Mouse (Mus musculus) kidney, embryonic 16.5 days (tissue): ENCODE measurements around the gene Arhgef33. TPM values are rescaled to one million over a fixed set of nuclear protein-coding genes. Genes with fewer than 3 reads are reported as not detected.

ENCODE experiments used
- ATAC-seq: fragments of 200-750 bp; cut with Nextera tagmentation; 2 replicates; pipeline ENCODE4 v1.8.0; 2017; ENCODE audit warnings: moderate TSS enrichment; ENCODE audit not compliant: low FRiP score, low TSS enrichment
- H3K27ac ChIP-seq: fragments of 300-500 bp; sonication (generic); 2 replicates; pipeline ENCODE4 v1.5.1; 2014; ENCODE audit warnings: low read length
- H3K27me3 ChIP-seq: fragments of 300-500 bp; sonication (generic); 2 replicates; pipeline ENCODE4 v1.6.1; 2014; ENCODE audit warnings: low read length, control low read depth, mixed read lengths; ENCODE audit not compliant: insufficient read depth
- H3K36me3 ChIP-seq: fragments of 300-500 bp; sonication (generic); 2 replicates; pipeline ENCODE4 v1.6.1; 2014; ENCODE audit warnings: low read length, control low read depth, mixed read lengths; ENCODE audit not compliant: insufficient read depth
- H3K4me1 ChIP-seq: fragments of 300-500 bp; sonication (generic); 2 replicates; pipeline ENCODE4 v1.6.1; 2014; ENCODE audit warnings: low read length, control low read depth, mixed read lengths; ENCODE audit not compliant: insufficient read depth
- H3K4me2 ChIP-seq: fragments of 300-500 bp; sonication (generic); replicated peaks from 2 replicates; pipeline ENCODE4 v1.6.1; 2014; ENCODE audit warnings: low read depth, low read length
- H3K4me3 ChIP-seq: fragments of 300-500 bp; sonication (generic); 2 replicates; pipeline ENCODE4 v1.5.1; 2014; ENCODE audit warnings: mild to moderate bottlenecking, low read length
- H3K9ac ChIP-seq: fragments of 300-500 bp; sonication (generic); replicated peaks from 2 replicates; pipeline ENCODE4 v1.6.1; 2014; ENCODE audit warnings: low read length
- H3K9me3 ChIP-seq: fragments of 300-500 bp; sonication (generic); 2 replicates; pipeline ENCODE4 v1.6.1; 2016; ENCODE audit warnings: low read length, control low read depth
- WGBS: fragments of 180-500 bp; shearing (Covaris S2); extraction: QIAGEN DNeasy Blood & Tissue Kit; methylation state at CpG from one replicate; pipeline ENCODE4 v1.1.7; 2014; 5-methylcytosine and 5-hydroxymethylcytosine counted together
- polyA plus RNA-seq: library from polyadenylated mRNA; unstranded; fragments of >200 nt; fragmentation: Nextera tagmentation; extraction: Ambion mirVana; gene quantifications from 2 replicates; pipeline ENCODE4 v1.2.1, GENCODE M21; 2015

The Arhgef33 gene
- polyA plus RNA-seq, 1 experiment from 2014 or later, result 0.55 TPM

GRCm38 (mm10) chr17:80325456-80325855 lies 18.2 kb downstream of the Arhgef33 start:
- Histone ChIP-seq H3K36me3 (no peaks in the 10 kb centered on the region), H3K9me3 (no peaks in the 10 kb centered on the region), H3K4me3 (no peak overlapping the region), H3K9ac (no peak overlapping the region), H3K4me1 (no peaks in the 10 kb centered on the region), H3K4me2 (no peak overlapping the region), H3K27ac (no peak overlapping the region), H3K27me3 (no peaks in the 10 kb centered on the region)
- ATAC-seq, result no peak
- WGBS, result 85% methylated on average over 5 of the region's 5 CpGs

- no peak for ATAC-seq
- Histone ChIP-seq H3K36me3 (no peaks in the 10 kb centered on the region), H3K9ac (no peak overlapping the region), H3K27ac (no peak overlapping the region), H3K9me3 (no peaks in the 10 kb centered on the region), H3K4me1 (no peaks in the 10 kb centered on the region), H3K27me3 (no peaks in the 10 kb centered on the region), H3K4me3 (no peak overlapping the region), H3K4me2 (no peak overlapping the region)
- 80% methylated on average over 3 of the region's 3 CpGs for WGBS
These were observed 19.2 kb downstream of the Arhgef33 start for GRCm38 (mm10) chr17:80326431-80326830.

- Histone ChIP-seq H3K4me2 (no peak overlapping the region), H3K36me3 (no peaks in the 10 kb centered on the region), H3K4me1 (no peaks in the 10 kb centered on the region), H3K9me3 (no peaks in the 10 kb centered on the region), H3K27me3 (no peaks in the 10 kb centered on the region), H3K27ac (no peak overlapping the region), H3K4me3 (no peak overlapping the region), H3K9ac (no peak overlapping the region)
- no peak for ATAC-seq
- WGBS, result 81% methylated on average over 2 of the region's 2 CpGs
These were observed 25.2 kb downstream of the Arhgef33 start for GRCm38 (mm10) chr17:80332386-80332785.

GRCm38 (mm10) chr17:80345277-80345676 lies 38.1 kb downstream of the Arhgef33 start:
- Histone ChIP-seq H3K9me3 (no peaks in the 10 kb centered on the region), H3K4me1 (peaks cover 5% of the 10 kb centered on the region; the same call in 1 of the 2 replicates), H3K9ac (no peak overlapping the region), H3K27ac (no peak overlapping the region), H3K27me3 (no peaks in the 10 kb centered on the region), H3K4me3 (no peak overlapping the region), H3K36me3 (no peaks in the 10 kb centered on the region), H3K4me2 (no peak overlapping the region)
- WGBS, result 77% methylated on average over 4 of the region's 4 CpGs
- no peak for ATAC-seq

GRCm38 (mm10) chr17:80346591-80347125 lies 39.5 kb downstream of the Arhgef33 start:
- no peak overlapping the region for H3K27ac ChIP-seq
- H3K4me2 ChIP-seq, result no peak overlapping the region
- H3K4me3 ChIP-seq, result no peak overlapping the region
- ATAC-seq, result no peak
- H3K36me3 ChIP-seq, result no peaks in the 10 kb centered on the region
- H3K9me3 ChIP-seq, result no peaks in the 10 kb centered on the region
- H3K4me1 ChIP-seq, result peaks cover 5% of the 10 kb centered on the region; the same call in 1 of the 2 replicates
- H3K27me3 ChIP-seq, result no peaks in the 10 kb centered on the region
- WGBS, result 38% methylated on average over 11 of the region's 11 CpGs
- no peak overlapping the region for H3K9ac ChIP-seq

- 52% methylated on average over 6 of the region's 6 CpGs for WGBS
- Histone ChIP-seq H3K9ac (no peak overlapping the region), H3K4me3 (no peak overlapping the region), H3K27ac (no peak overlapping the region), H3K36me3 (no peaks in the 10 kb centered on the region), H3K4me1 (peaks cover 5% of the 10 kb centered on the region; the same call in 1 of the 2 replicates), H3K4me2 (no peak overlapping the region), H3K9me3 (no peaks in the 10 kb centered on the region), H3K27me3 (no peaks in the 10 kb centered on the region)
- ATAC-seq, result no peak
These were observed 40.0 kb downstream of the Arhgef33 start for GRCm38 (mm10) chr17:80347234-80347633.

- no peaks in the 10 kb centered on the region for H3K9me3 ChIP-seq
- H3K36me3 ChIP-seq, result no peaks in the 10 kb centered on the region
- ATAC-seq, result no peak
- H3K4me2 ChIP-seq, result no peak overlapping the region
- no peak overlapping the region for H3K4me3 ChIP-seq
- no peak overlapping the region for H3K9ac ChIP-seq
- no peak overlapping the region for H3K27ac ChIP-seq
- H3K27me3 ChIP-seq, result no peaks in the 10 kb centered on the region
- 84% methylated on average over 8 of the region's 8 CpGs for WGBS
- no peaks in the 10 kb centered on the region for H3K4me1 ChIP-seq
These were observed 53.0 kb downstream of the Arhgef33 start for GRCm38 (mm10) chr17:80360245-80360644.

GRCm38 (mm10) chr17:80367276-80367675 lies 60.1 kb downstream of the Arhgef33 start:
- Histone ChIP-seq H3K4me1 (no peaks in the 10 kb centered on the region), H3K9me3 (no peaks in the 10 kb centered on the region), H3K9ac (no peak overlapping the region), H3K36me3 (no peaks in the 10 kb centered on the region), H3K4me2 (no peak overlapping the region), H3K4me3 (no peak overlapping the region), H3K27ac (no peak overlapping the region), H3K27me3 (no peaks in the 10 kb centered on the region)
- 92% methylated on average over 5 of the region's 5 CpGs for WGBS
- ATAC-seq, result no peak

- peaks cover 10% of the 10 kb centered on the region; the same call in 1 of the 2 replicates for H3K4me1 ChIP-seq
- H3K9me3 ChIP-seq, result no peaks in the 10 kb centered on the region
- H3K36me3 ChIP-seq, result no peaks in the 10 kb centered on the region
- H3K4me3 ChIP-seq, result no peak overlapping the region
- no peak overlapping the region for H3K9ac ChIP-seq
- ATAC-seq, result no peak
- no peak overlapping the region for H3K27ac ChIP-seq
- H3K27me3 ChIP-seq, result no peaks in the 10 kb centered on the region
- WGBS, result 79% methylated on average over 9 of the region's 9 CpGs
- H3K4me2 ChIP-seq, result no peak overlapping the region
These were observed 61.4 kb downstream of the Arhgef33 start for GRCm38 (mm10) chr17:80368606-80369005.

GRCm38 (mm10) chr17:80372989-80373725 lies 66.0 kb downstream of the Arhgef33 start, which contains the start of gene Gm10190:
Gene Gm10190 (minus strand): TSS chr17:80373541.
- Histone ChIP-seq H3K9me3 (peaks cover 2% of the 10 kb centered on the region; the same call in 1 of the 2 replicates), H3K9ac (peak within 1 kb of the TSS; percentile 85), H3K27me3 (peaks cover 8% of the 10 kb centered on the region; the same call in 1 of the 2 replicates), H3K27ac (peak within 1 kb of the TSS; percentile 69), H3K36me3 (no peaks in the 10 kb centered on the region), H3K4me2 (peak within 1 kb of the TSS; percentile 92), H3K4me3 (peak within 1 kb of the TSS; percentile 56), H3K4me1 (peaks cover 12% of the 10 kb centered on the region; the same call in 1 of the 2 replicates)
- peak; percentile 99 for ATAC-seq
- WGBS, result 2% methylated on average over 101 of the region's 102 CpGs
